Mouse (Mus musculus) spleen, adult 2 months (tissue): Measurements from ENCODE around the gene Arhgap23. TPM values are rescaled to one million over a fixed set of nuclear protein-coding genes. Genes with fewer than 3 reads are reported as not detected.

ENCODE experiments used
- DNase-seq, 2 experiments: peaks; one replicate each; pipeline versions ENCODE4 v3.0.0 to v3.0.0-alpha.2; 2012 to 2021; ENCODE audit warnings: low spot score in 2 of 2, low read depth in 1 of 2
- H3K27ac ChIP-seq: fragments of 200-500 bp; 2 replicates; pipeline ENCODE4 v1.5.1; 2012; ENCODE audit warnings: low read length, inconsistent platforms; ENCODE audit not compliant: insufficient read depth
- H3K27me3 ChIP-seq: fragments of 200-500 bp; 2 replicates; pipeline ENCODE4 v1.6.1; 2012; ENCODE audit warnings: mild to moderate bottlenecking, moderate library complexity, low read length, inconsistent platforms; ENCODE audit not compliant: control insufficient read depth, insufficient read depth
- H3K36me3 ChIP-seq: fragments of 200-500 bp; 2 replicates; pipeline ENCODE4 v1.6.1; 2012; ENCODE audit warnings: mild to moderate bottlenecking, low read length, inconsistent platforms; ENCODE audit not compliant: control insufficient read depth, insufficient read depth
- H3K4me1 ChIP-seq: fragments of 200-500 bp; 2 replicates; pipeline ENCODE4 v1.6.1; 2011; ENCODE audit warnings: inconsistent platforms; ENCODE audit not compliant: control insufficient read depth, insufficient read depth, insufficient read length
- H3K4me3 ChIP-seq: fragments of 200-500 bp; 2 replicates; pipeline ENCODE4 v1.5.1; 2011; ENCODE audit warnings: mild to moderate bottlenecking, inconsistent platforms; ENCODE audit not compliant: insufficient read depth, insufficient read length; ENCODE audit errors: extremely low read depth
- CTCF ChIP-seq: fragments of 200-500 bp; IDR thresholded peaks from 2 replicates; pipeline ENCODE4 v1.5.1; 2011; ENCODE audit warnings: mild to moderate bottlenecking, inconsistent platforms; ENCODE audit not compliant: insufficient read depth, insufficient read length, insufficient replicate concordance; ENCODE audit errors: extremely low read depth
- POLR2A ChIP-seq: fragments of 200-500 bp; IDR thresholded peaks from 2 replicates; pipeline ENCODE4 v1.6.1; 2011; ENCODE audit warnings: low read depth, low read length, inconsistent platforms
- WGBS: fragments of 180-500 bp; shearing (Covaris S2); methylation state at CpG from one replicate; pipeline ENCODE4 v1.1.7; 2018; 5-methylcytosine and 5-hydroxymethylcytosine counted together
- polyA plus RNA-seq: library from polyadenylated mRNA; depleted of rRNA; stranded (reverse); fragments of >200 nt; gene quantifications from 2 replicates; pipeline ENCODE4 v1.2.3, GENCODE M21; 2012

Arhgap23 gene
- polyA plus RNA-seq, 1 experiment, result 39.7 TPM

GRCm38 (mm10) chr11:97521741-97522474, 106.6 kb downstream of the Arhgap23 start:
- no peak for DNase-seq
- no peaks in the 10 kb centered on the region for H3K4me1 ChIP-seq
- TF ChIP-seq POLR2A (no peak), CTCF (no peak)
- H3K27me3 ChIP-seq, result peaks cover 2% of the 10 kb centered on the region
- WGBS, result 87% methylated on average over 29 of the region's 29 CpGs
- no peak overlapping the region for H3K4me3 ChIP-seq
- no peaks in the 10 kb centered on the region for H3K36me3 ChIP-seq
- no peak overlapping the region for H3K27ac ChIP-seq

GRCm38 (mm10) chr11:97523107-97523506, 107.8 kb downstream of the Arhgap23 start:
- no peaks in the 10 kb centered on the region for H3K36me3 ChIP-seq
- DNase-seq, result no peak
- WGBS, result 90% methylated on average over 14 of the region's 14 CpGs
- no peaks in the 10 kb centered on the region for H3K4me1 ChIP-seq
- no peak overlapping the region for H3K27ac ChIP-seq
- no peak for TF ChIP-seq POLR2A
- no peak for TF ChIP-seq CTCF
- H3K27me3 ChIP-seq, result peaks cover 2% of the 10 kb centered on the region
- no peak overlapping the region for H3K4me3 ChIP-seq

GRCm38 (mm10) chr11:97523827-97524261, 108.5 kb downstream of the Arhgap23 start:
- Histone ChIP-seq H3K4me1 (no peaks in the 10 kb centered on the region), H3K27ac (no peak overlapping the region), H3K4me3 (no peak overlapping the region), H3K36me3 (no peaks in the 10 kb centered on the region), H3K27me3 (peaks cover 2% of the 10 kb centered on the region)
- no peak for DNase-seq
- no peak for TF ChIP-seq CTCF
- TF ChIP-seq POLR2A, result no peak
- WGBS, result 56% methylated on average over 1 of the region's 1 CpGs

- H3K27ac ChIP-seq, result no peak overlapping the region
- no peaks in the 10 kb centered on the region for H3K36me3 ChIP-seq
- TF ChIP-seq CTCF (no peak), POLR2A (no peak)
- H3K27me3 ChIP-seq, result peaks cover 2% of the 10 kb centered on the region
- WGBS, result 86% methylated on average over 9 of the region's 9 CpGs
- DNase-seq, result no peak
- no peaks in the 10 kb centered on the region for H3K4me1 ChIP-seq
- H3K4me3 ChIP-seq, result no peak overlapping the region
These were observed 109.0 kb downstream of the Arhgap23 start for GRCm38 (mm10) chr11:97524306-97524705.

- H3K27ac ChIP-seq, result no peak overlapping the region
- TF ChIP-seq CTCF (no peak), POLR2A (no peak)
- no peak for DNase-seq
- H3K36me3 ChIP-seq, result no peaks in the 10 kb centered on the region
- peaks cover 2% of the 10 kb centered on the region for H3K27me3 ChIP-seq
- H3K4me3 ChIP-seq, result no peak overlapping the region
- 89% methylated on average over 6 of the region's 6 CpGs for WGBS
- no peaks in the 10 kb centered on the region for H3K4me1 ChIP-seq
These were observed 110.0 kb downstream of the Arhgap23 start for GRCm38 (mm10) chr11:97525313-97525712.

GRCm38 (mm10) chr11:97528282-97528808, 113.0 kb downstream of the Arhgap23 start:
- Histone ChIP-seq H3K36me3 (no peaks in the 10 kb centered on the region), H3K4me3 (no peak overlapping the region), H3K27me3 (peaks cover 5% of the 10 kb centered on the region), H3K27ac (no peak overlapping the region), H3K4me1 (peaks cover 3% of the 10 kb centered on the region)
- WGBS, result 86% methylated on average over 18 of the region's 18 CpGs
- no peak for TF ChIP-seq POLR2A
- TF ChIP-seq CTCF, result no peak
- DNase-seq, result no peak

- Histone ChIP-seq H3K36me3 (no peaks in the 10 kb centered on the region), H3K27me3 (peaks cover 14% of the 10 kb centered on the region), H3K4me3 (no peak overlapping the region), H3K27ac (no peak overlapping the region), H3K4me1 (peaks cover 11% of the 10 kb centered on the region)
- WGBS, result 78% methylated on average over 5 of the region's 6 CpGs
- TF ChIP-seq POLR2A, result no peak
- no peak for DNase-seq
These were observed 114.7 kb downstream of the Arhgap23 start for GRCm38 (mm10) chr11:97530069-97530468.
